Mouse (Mus musculus) liver, adult 2 months (tissue): ENCODE measurements around the gene Tprkb.

Experiments
- CTCF ChIP-seq: fragments of 200-500 bp; IDR thresholded peaks from 2 replicates; pipeline ENCODE4 v1.5.1; 2011; ENCODE audit warnings: low read depth, low read length, control low read depth
- POLR2A ChIP-seq: fragments of 200-500 bp; IDR thresholded peaks from 2 replicates; pipeline ENCODE4 v1.6.1; 2011; ENCODE audit warnings: low read length, control low read depth; ENCODE audit not compliant: insufficient read depth; ENCODE audit errors: extremely low read depth

DNA sequence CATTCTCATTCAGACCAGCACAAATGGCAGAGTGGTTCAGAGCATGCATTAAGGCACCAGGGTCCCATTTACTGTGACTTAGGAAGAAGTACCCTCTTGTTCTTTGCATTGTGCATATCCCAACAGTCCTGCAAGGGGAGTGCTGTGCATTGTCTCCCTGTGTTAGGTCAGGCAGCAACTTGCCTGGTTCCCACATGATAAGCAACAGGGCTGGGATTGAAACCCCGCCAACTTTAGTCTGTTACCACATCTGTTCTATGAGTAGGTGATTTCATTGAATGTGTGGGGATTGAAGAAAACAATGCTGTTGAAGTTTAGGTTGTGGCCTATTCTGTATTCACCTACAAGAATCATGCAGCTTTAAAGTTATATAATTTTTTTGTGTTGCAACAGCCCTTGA is 15.0 kb downstream of the Tprkb start:
- TF ChIP-seq POLR2A = no peak
- no peak for TF ChIP-seq CTCF
